Mouse (Mus musculus) left cerebral cortex, adult 8-10 months (tissue): ENCODE data around the gene Cox6a1. TPM values are rescaled to one million over a fixed set of nuclear protein-coding genes. Genes with fewer than 3 reads are reported as not detected.

Experiments used
- DNase-seq, 2 experiments: peaks; one replicate each; pipeline ENCODE4 v3.0.0; 2022; ENCODE audit warnings: low spot score in 2 of 2
- total RNA-seq, 4 experiments: library from RNA; stranded (reverse); gene quantifications; 2 replicates each; pipeline ENCODE4 v1.2.4; 2022

Gene Cox6a1
- total RNA-seq, 4 experiments from 2014 or later = 686 to 806 (median 740) TPM

- no peak for DNase-seq
Observed at GRCm38 (mm10) chr5:115301615-115302014, 47.2 kb downstream of the Cox6a1 start.

DNA sequence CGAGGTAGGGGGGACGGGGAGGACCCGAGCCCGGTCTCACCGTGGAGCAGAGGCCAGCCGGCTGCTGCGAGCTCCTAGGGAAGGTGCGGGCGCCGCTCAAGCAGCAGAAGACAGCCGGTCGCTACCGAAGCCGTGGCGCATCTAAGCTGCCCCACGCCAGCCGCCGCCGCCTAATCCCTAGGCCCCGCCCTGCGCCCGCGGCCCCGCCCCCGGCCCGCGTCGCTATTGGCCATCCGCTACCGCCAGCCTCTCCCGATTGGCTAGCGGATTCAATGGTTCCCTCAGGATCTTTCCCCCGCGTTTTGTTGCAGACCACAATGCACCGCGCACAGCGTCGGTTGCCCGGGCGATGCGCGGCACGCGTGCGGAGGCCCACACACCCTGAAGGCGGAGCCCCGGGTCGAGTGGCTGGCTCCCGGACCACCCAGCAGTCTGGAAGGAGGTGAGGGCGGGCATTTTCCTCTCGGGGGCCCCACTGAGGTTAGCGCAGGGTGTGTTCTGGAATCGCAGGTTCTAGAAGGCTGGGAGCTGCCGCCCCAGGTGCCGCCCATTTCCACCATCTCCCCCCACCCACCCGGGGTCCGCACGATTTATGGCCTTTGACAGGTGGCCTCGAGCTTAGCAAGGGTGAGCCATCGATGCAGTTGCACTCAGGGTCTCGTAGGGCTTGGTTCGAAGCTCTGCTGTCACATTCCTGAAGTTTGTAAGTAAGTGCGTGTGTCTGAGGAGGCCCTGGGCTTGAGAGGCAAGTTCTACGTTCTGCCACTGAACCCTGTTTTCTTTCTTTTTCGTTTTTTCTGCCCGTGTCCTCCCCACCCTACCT lies 47.8 kb downstream of the Cox6a1 start, which contains the start of gene Dynll1:
Gene Dynll1, minus strand, starts transcription at position 208 of the 823 bp plus-strand sequence.
- peak; percentile 97 to 100 for DNase-seq

DNA sequence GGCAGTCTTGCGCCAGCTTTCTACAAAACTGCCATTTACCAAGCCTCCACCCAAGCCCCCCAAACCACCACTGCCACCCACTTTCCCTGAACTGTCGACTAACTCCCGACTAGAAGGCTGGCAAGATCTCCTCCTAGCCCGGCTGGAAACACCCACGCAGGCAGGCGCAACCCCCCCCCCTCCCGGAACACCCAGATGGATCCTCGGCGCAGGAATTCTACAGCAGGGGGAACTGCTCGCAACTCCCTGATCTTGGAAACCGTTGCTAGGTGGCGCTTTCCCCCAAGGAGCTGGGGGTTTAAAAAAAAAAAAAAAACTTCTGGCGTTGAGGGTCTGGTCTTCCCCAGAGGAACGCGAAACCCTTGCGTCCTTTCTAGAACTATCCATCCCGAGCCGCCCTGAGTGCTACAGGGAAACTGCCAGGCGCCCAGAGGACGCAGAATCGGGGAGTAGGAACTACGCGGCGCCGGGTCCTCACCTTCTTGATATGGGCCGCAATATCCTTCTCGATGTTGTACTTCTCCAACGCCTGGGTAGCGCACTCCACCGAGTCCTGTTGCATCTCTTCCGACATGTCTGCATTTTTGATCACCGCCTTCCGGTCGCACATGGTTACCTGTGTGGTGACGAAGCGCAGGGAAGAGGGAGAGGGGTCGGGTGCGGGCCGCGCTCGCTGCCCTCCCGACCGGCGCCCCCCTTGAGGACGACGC lies 48.6 kb downstream of the Cox6a1 start:
- peak; percentile 55 to 57 for DNase-seq

DNA sequence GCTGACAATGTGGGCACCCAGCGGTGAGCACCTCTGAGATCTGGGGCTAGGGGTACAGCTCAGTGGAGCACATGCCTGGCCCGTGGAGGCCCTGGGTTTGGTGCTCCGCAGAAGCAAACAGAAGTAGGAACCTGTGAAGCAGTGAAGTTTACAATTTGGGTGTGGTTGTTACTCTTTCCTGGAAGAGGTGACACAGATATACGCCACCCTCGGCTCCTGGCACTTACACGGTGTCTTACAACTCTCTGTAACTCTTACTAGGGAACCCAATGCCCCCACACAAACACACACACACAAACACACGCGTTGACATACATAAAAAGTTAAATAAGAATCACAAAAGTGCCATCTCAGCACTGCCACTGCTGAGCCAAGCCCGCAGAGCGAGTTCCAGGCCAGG lies 52.4 kb downstream of the Cox6a1 start:
- no peak for DNase-seq

Other genes starting within 250 kb of the Cox6a1 start
- 1 to 10 TPM; 7.8 to 9.2 (median 8.9) TPM for gene Acads, start 229.6 kb downstream of the Cox6a1 start, total RNA-seq
- 10 to 100 TPM; 21.2 to 26.9 (median 24.2) TPM for gene Unc119b, start 214.0 kb downstream of the Cox6a1 start, total RNA-seq
- 10 to 100 TPM; 66.1 to 84.8 (median 72.3) TPM for gene Mlec, start 190.8 kb downstream of the Cox6a1 start, total RNA-seq
- gene Cabp1, start 154.6 kb downstream of the Cox6a1 start, total RNA-seq = 100 to 1,000 TPM; 228 to 252 (median 243) TPM
- 10 to 100 TPM; 72.0 to 91.4 (median 77.3) TPM for gene Pop5, start 113.1 kb downstream of the Cox6a1 start, total RNA-seq
- 100 to 1,000 TPM; 216 to 259 (median 243) TPM for gene Rnf10, start 76.1 kb downstream of the Cox6a1 start, total RNA-seq
- gene Coq5, start 69.3 kb downstream of the Cox6a1 start, total RNA-seq = 10 to 100 TPM; 40.4 to 43.6 (median 42.2) TPM
- 100 to 1,000 TPM; 550 to 617 (median 573) TPM for gene Dynll1, start 48.0 kb downstream of the Cox6a1 start, total RNA-seq
- gene Srsf9, start 21.8 kb downstream of the Cox6a1 start, total RNA-seq = 10 to 100 TPM; 55.2 to 70.1 (median 64.6) TPM
- gene Gatc, start 7.8 kb downstream of the Cox6a1 start, total RNA-seq = 10 to 100 TPM; 19.2 to 21.4 (median 20.2) TPM
- gene Triap1, start 7.8 kb downstream of the Cox6a1 start, total RNA-seq = 10 to 100 TPM; 20.7 to 24.6 (median 22.5) TPM
- gene Msi1, start 80.6 kb upstream of the Cox6a1 start, total RNA-seq = 10 to 100 TPM; 43.2 to 58.9 (median 51.0) TPM
- not detected for gene Pla2g1b, start 117.3 kb upstream of the Cox6a1 start, total RNA-seq
- gene Sirt4, start 135.7 kb upstream of the Cox6a1 start, total RNA-seq = 10 to 100 TPM; 27.1 to 38.6 (median 33.1) TPM
- 10 to 100 TPM; 18.3 to 27.8 (median 22.9) TPM for gene Pxn, start 157.7 kb upstream of the Cox6a1 start, total RNA-seq
- gene Rplp0, start 210.5 kb upstream of the Cox6a1 start, total RNA-seq = 100 to 1,000 TPM; 188 to 223 (median 203) TPM
- gene Gcn1l1, start 216.3 kb upstream of the Cox6a1 start, total RNA-seq = 10 to 100 TPM; 60.7 to 71.6 (median 61.4) TPM